Mouse (Mus musculus) midbrain, embryonic 15.5 days (tissue): ENCODE data around the gene Dusp22. TPM values are rescaled to one million over a fixed set of nuclear protein-coding genes. Genes with fewer than 3 reads are reported as not detected.

ENCODE experiments used
- ATAC-seq: fragments of 200-750 bp; cut with Nextera tagmentation; replicated peaks from 2 replicates; pipeline ENCODE4 v1.8.0; 2017; ENCODE audit warnings: moderate TSS enrichment
- H3K27ac ChIP-seq: fragments of 300-500 bp; sonication (generic); 2 replicates; pipeline ENCODE4 v1.5.1; 2015; ENCODE audit warnings: mild to moderate bottlenecking, inconsistent platforms
- H3K27me3 ChIP-seq: fragments of 300-500 bp; sonication (generic); replicated peaks from 2 replicates; pipeline ENCODE4 v1.6.1; 2015; ENCODE audit warnings: inconsistent platforms
- H3K36me3 ChIP-seq: fragments of 300-500 bp; sonication (generic); replicated peaks from 2 replicates; pipeline ENCODE4 v1.6.1; 2015; ENCODE audit warnings: inconsistent platforms
- H3K4me1 ChIP-seq: fragments of 300-500 bp; sonication (generic); 2 replicates; pipeline ENCODE4 v1.6.1; 2015; ENCODE audit warnings: inconsistent platforms
- H3K4me2 ChIP-seq: fragments of 300-500 bp; sonication (generic); 2 replicates; pipeline ENCODE4 v1.6.1; 2015; ENCODE audit warnings: inconsistent platforms, mild to moderate bottlenecking, moderate library complexity
- H3K4me3 ChIP-seq: fragments of 300-500 bp; sonication (generic); 2 replicates; pipeline ENCODE4 v1.5.1; 2015; ENCODE audit warnings: mild to moderate bottlenecking, inconsistent platforms
- H3K9ac ChIP-seq: fragments of 300-500 bp; sonication (generic); 2 replicates; pipeline ENCODE4 v1.6.1; 2015; ENCODE audit warnings: mild to moderate bottlenecking, inconsistent platforms
- H3K9me3 ChIP-seq: fragments of 300-500 bp; sonication (generic); 2 replicates; pipeline ENCODE4 v1.6.1; 2016; ENCODE audit warnings: inconsistent platforms
- WGBS: fragments of 180-500 bp; shearing (Covaris S2); methylation state at CpG from one replicate; pipeline ENCODE4 v1.1.7; 2015; ENCODE audit warnings: mixed read lengths; 5-methylcytosine and 5-hydroxymethylcytosine counted together
- polyA plus RNA-seq: library from polyadenylated mRNA; unstranded; fragments of >200 nt; fragmentation: Nextera tagmentation; extraction: Ambion mirVana; gene quantifications from 2 replicates; pipeline ENCODE4 v1.2.1, GENCODE M21; 2015

Dusp22 gene
- 29.0 and 29.6 TPM in 2 replicates for polyA plus RNA-seq

DNA sequence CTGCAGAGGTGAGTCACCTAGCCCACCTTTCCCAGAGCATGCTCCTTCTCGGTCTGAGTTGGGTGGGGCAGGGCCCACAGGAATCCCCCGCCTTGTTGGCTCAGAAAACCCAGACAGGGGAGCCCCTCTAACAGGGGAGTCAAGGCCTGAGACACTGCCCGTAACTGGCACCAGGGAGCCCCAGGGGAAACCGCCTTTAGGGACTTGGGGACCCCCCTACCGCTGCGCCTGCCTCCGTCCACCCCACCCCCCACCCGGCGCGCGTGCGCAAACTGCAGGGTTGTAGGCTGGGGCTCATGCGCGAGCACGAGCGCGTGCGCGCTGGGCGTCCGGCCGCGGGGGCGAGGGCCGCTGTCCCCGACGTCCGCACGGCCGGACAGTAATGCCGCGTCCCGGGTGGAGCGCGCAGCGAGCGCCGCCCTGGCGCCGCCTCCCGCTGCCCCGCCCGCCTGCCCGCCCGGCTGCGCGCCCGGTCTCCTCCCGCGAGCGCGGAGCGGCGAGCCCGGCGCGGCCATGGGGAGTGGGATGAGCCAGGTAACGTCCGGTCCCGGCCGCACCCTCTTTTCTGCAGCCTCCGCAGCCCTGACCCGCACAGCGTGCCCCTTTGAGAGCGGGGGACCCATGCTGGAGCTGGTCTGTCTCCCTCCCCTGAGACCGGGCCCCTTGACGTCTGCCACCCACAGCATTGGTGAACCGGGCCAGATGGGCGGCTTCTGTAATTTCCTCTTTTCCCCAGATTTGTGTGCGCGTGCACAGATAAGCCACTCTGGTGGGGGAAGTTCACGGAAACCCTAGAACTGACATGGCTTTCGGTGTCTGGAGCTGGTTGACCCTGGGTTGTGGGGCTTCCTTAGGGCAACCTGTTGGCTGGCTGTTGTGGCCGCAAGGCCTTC, at the start of gene Dusp22:
Gene Dusp22 (plus strand): TSS at position 387 of the 893 bp plus-strand sequence.
- peak; percentile 97 for ATAC-seq
- WGBS, result 1% methylated on average over 69 of the region's 74 CpGs
- no peaks in the 10 kb centered on the region for H3K27me3 ChIP-seq
- H3K4me2 ChIP-seq, result peak within 1 kb of the TSS; percentile 73
- H3K9ac ChIP-seq, result peak within 1 kb of the TSS; percentile 89
- H3K9me3 ChIP-seq, result no peaks in the 10 kb centered on the region
- H3K36me3 ChIP-seq, result no peaks in the 10 kb centered on the region
- peaks cover 9% of the 10 kb centered on the region; the same call in 1 of the 2 replicates for H3K4me1 ChIP-seq
- peak within 1 kb of the TSS; percentile 83 for H3K4me3 ChIP-seq
- peak within 1 kb of the TSS; percentile 79 for H3K27ac ChIP-seq

- Histone ChIP-seq H3K4me2 (no peak overlapping the region), H3K4me1 (no peaks in the 10 kb centered on the region), H3K36me3 (no peaks in the 10 kb centered on the region), H3K9me3 (no peaks in the 10 kb centered on the region), H3K4me3 (no peak overlapping the region), H3K27ac (no peak overlapping the region), H3K9ac (no peak overlapping the region), H3K27me3 (no peaks in the 10 kb centered on the region)
- 91% methylated on average over 6 of the region's 6 CpGs for WGBS
- no peak for ATAC-seq
Observed at GRCm38 (mm10) chr13:30612079-30612794, 47.6 kb upstream of the Dusp22 start.

DNA sequence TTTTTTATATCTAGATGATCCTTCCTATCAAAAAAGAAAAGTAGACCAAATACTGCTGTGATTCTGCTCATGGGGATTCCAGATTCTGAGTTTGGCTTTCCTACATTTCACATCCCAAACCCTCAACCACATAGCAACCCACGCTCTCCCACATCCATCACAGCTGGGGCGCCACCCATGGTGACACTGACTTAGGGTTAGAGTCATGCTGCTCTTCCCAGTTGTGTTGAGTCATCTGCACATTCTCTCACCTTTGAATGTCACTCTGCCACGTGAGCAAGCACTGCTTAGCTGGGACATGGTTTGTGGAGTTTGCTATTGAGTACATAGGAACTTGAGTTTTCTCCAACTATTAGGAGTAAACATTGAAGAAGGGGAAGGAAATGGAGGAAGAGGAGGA, 40.1 kb upstream of the Dusp22 start:
- Histone ChIP-seq H3K9ac (no peak overlapping the region), H3K27me3 (no peaks in the 10 kb centered on the region), H3K4me1 (no peaks in the 10 kb centered on the region), H3K4me2 (no peak overlapping the region), H3K27ac (no peak overlapping the region), H3K36me3 (no peaks in the 10 kb centered on the region), H3K9me3 (no peaks in the 10 kb centered on the region), H3K4me3 (no peak overlapping the region)
- ATAC-seq, result no peak
- WGBS, result 63% methylated on average over 3 of the region's 3 CpGs

DNA sequence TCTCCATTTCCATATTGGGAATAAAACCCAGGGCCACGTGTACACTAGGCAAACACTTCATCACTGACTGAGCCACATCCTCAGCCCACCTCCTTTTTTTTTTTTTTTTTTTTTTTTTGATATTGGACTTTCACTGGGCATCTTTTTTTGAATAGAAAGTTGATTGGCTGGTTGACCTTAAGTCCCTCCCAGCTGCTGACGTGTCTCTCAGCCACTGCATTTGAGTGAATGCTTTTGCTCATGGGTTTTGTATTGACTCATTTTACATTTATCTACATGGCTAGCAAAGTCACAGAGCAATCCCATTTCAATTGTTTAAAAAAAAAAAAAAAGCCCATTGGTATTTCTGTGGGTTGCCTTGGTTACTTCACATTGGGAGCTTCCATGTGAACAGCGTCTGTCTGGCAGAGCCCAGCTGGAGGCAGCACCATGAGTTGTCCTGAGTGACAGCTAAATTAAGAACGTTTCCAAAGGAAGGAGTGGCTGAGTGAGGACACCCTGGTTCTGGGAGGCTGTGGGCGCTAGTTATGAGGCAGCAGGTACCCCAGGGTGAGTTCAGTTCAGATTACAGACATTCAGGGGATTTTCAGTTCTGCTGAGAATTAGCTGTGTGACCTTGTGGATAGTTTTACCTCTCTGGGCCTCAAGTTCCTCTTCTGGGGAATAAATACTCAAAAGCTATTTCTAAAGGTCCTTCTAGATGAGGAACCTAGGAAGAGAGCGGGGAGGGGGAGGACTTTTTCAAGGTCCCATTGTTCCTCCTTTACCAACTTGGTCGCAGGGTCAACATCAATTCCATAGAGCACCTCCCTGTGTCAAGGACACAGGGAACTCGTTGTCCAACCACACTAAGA, 31.4 kb upstream of the Dusp22 start:
- Histone ChIP-seq H3K9ac (no peak overlapping the region), H3K27me3 (no peaks in the 10 kb centered on the region), H3K9me3 (no peaks in the 10 kb centered on the region), H3K4me1 (no peaks in the 10 kb centered on the region), H3K27ac (no peak overlapping the region), H3K4me3 (no peak overlapping the region), H3K36me3 (no peaks in the 10 kb centered on the region), H3K4me2 (no peak overlapping the region)
- 39% methylated on average over 8 of the region's 8 CpGs for WGBS
- peak; percentile 75 for ATAC-seq

GRCm38 (mm10) chr13:30629794-30630410, 29.9 kb upstream of the Dusp22 start:
- ATAC-seq, result no peak

DNA sequence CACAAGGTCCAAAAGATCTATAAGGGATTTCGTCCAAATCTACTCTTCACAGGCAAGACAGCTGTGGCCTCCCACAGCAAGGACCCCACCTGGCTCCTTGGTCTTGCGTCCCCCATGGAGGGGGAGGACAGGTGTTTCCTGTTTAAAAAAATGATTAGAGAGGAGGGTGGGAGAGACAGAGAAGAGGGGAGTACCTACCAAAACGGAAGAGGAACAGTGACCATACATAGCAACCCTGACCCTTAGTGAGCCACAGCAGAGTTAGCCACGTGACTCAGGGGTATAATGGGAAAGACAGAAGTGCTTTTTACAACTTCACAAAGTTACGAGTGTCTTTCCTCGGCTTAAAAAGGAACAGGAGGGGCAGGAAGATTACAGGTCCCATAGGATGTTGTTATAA, 26.8 kb upstream of the Dusp22 start:
- no peak overlapping the region for H3K27ac ChIP-seq
- WGBS, result 80% methylated on average over 6 of the region's 6 CpGs
- no peak for ATAC-seq
- H3K9ac ChIP-seq, result no peak overlapping the region
- H3K4me1 ChIP-seq, result no peaks in the 10 kb centered on the region
- H3K27me3 ChIP-seq, result no peaks in the 10 kb centered on the region
- H3K36me3 ChIP-seq, result no peaks in the 10 kb centered on the region
- H3K9me3 ChIP-seq, result no peaks in the 10 kb centered on the region
- no peak overlapping the region for H3K4me2 ChIP-seq
- no peak overlapping the region for H3K4me3 ChIP-seq

More at GRCm38 (mm10) chr13:30629794-30630410, 29.9 kb upstream of the Dusp22 start:
- Histone ChIP-seq H3K27me3 (no peaks in the 10 kb centered on the region), H3K4me2 (no peak overlapping the region), H3K9ac (no peak overlapping the region), H3K9me3 (no peaks in the 10 kb centered on the region), H3K4me3 (no peak overlapping the region), H3K36me3 (no peaks in the 10 kb centered on the region), H3K27ac (no peak overlapping the region), H3K4me1 (no peaks in the 10 kb centered on the region)
- WGBS, result 89% methylated on average over 10 of the region's 10 CpGs

GRCm38 (mm10) chr13:30636453-30636852, 23.3 kb upstream of the Dusp22 start:
- Histone ChIP-seq H3K4me2 (no peak overlapping the region), H3K4me1 (no peaks in the 10 kb centered on the region), H3K27ac (no peak overlapping the region), H3K36me3 (no peaks in the 10 kb centered on the region), H3K27me3 (no peaks in the 10 kb centered on the region), H3K9me3 (no peaks in the 10 kb centered on the region), H3K4me3 (no peak overlapping the region), H3K9ac (no peak overlapping the region)
- 84% methylated on average over 4 of the region's 4 CpGs for WGBS
- ATAC-seq, result no peak

- no peak for ATAC-seq
- no peaks in the 10 kb centered on the region for H3K9me3 ChIP-seq
- no peak overlapping the region for H3K4me3 ChIP-seq
- H3K9ac ChIP-seq, result no peak overlapping the region
- H3K4me2 ChIP-seq, result no peak overlapping the region
- H3K4me1 ChIP-seq, result no peaks in the 10 kb centered on the region
- no peaks in the 10 kb centered on the region for H3K36me3 ChIP-seq
- no peak overlapping the region for H3K27ac ChIP-seq
- H3K27me3 ChIP-seq, result no peaks in the 10 kb centered on the region
- 93% methylated on average over 5 of the region's 5 CpGs for WGBS
Observed at GRCm38 (mm10) chr13:30638378-30639115, 21.3 kb upstream of the Dusp22 start.

GRCm38 (mm10) chr13:30642053-30642452, 17.7 kb upstream of the Dusp22 start:
- no peak for ATAC-seq
- Histone ChIP-seq H3K27ac (no peak overlapping the region), H3K9ac (no peak overlapping the region), H3K4me1 (no peaks in the 10 kb centered on the region), H3K9me3 (no peaks in the 10 kb centered on the region), H3K27me3 (no peaks in the 10 kb centered on the region), H3K36me3 (no peaks in the 10 kb centered on the region), H3K4me3 (no peak overlapping the region), H3K4me2 (no peak overlapping the region)
- WGBS, result 86% methylated on average over 4 of the region's 4 CpGs

DNA sequence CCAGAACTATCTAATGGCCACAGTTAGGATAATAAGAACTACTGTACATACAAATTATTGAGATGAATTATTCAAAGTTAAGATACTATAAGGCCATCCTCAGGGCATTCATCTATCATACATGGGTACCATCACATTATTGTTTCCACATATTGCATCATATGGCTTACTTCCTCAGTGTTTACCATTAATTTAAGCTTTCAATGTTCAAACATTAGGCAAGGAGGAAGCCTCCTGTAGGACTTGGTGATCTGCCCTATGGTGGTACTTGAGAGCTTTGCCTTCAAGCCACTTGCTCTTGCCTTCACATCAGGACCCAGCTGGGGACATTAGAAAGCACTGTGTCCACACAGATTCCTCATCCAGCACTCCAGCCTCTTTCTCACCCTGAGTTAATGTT, 11.3 kb upstream of the Dusp22 start:
- Histone ChIP-seq H3K36me3 (no peaks in the 10 kb centered on the region), H3K27ac (no peak overlapping the region), H3K9me3 (no peaks in the 10 kb centered on the region), H3K4me2 (no peak overlapping the region), H3K9ac (no peak overlapping the region), H3K27me3 (no peaks in the 10 kb centered on the region), H3K4me3 (no peak overlapping the region), H3K4me1 (no peaks in the 10 kb centered on the region)
- no peak for ATAC-seq

DNA sequence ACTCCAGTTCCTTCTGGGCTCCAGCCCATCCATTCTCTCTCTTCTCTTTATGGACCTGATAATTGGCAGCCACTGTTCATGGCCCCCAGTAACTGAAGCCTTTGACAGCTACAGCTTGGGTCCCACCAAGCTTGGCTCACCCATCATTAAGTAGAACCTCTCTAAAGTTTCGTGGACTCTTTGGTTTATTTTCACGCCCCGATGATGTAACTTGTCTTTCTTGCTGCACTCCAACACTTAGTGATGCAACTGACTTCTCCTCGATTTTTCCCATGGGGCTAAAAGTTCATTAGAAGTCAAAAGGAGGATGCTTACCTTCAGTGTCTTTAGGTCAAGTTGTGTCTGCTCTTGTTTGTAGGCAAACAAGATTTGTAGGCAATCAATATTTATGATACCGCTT, 10.6 kb upstream of the Dusp22 start:
- no peak for ATAC-seq
- 95% methylated on average over 5 of the region's 5 CpGs for WGBS
- Histone ChIP-seq H3K27me3 (no peaks in the 10 kb centered on the region), H3K27ac (no peak overlapping the region), H3K9ac (no peak overlapping the region), H3K4me3 (no peak overlapping the region), H3K36me3 (no peaks in the 10 kb centered on the region), H3K4me2 (no peak overlapping the region), H3K9me3 (no peaks in the 10 kb centered on the region), H3K4me1 (no peaks in the 10 kb centered on the region)
